Mouse (Mus musculus): Measurements from ENCODE around the gene Gpr89. TPM values are rescaled to one million over a fixed set of nuclear protein-coding genes. Genes with fewer than 3 reads are reported as not detected.

The Gpr89 gene
- polyA plus RNA-seq, 1 experiment from 2014 or later = 31.6 TPM

DNA sequence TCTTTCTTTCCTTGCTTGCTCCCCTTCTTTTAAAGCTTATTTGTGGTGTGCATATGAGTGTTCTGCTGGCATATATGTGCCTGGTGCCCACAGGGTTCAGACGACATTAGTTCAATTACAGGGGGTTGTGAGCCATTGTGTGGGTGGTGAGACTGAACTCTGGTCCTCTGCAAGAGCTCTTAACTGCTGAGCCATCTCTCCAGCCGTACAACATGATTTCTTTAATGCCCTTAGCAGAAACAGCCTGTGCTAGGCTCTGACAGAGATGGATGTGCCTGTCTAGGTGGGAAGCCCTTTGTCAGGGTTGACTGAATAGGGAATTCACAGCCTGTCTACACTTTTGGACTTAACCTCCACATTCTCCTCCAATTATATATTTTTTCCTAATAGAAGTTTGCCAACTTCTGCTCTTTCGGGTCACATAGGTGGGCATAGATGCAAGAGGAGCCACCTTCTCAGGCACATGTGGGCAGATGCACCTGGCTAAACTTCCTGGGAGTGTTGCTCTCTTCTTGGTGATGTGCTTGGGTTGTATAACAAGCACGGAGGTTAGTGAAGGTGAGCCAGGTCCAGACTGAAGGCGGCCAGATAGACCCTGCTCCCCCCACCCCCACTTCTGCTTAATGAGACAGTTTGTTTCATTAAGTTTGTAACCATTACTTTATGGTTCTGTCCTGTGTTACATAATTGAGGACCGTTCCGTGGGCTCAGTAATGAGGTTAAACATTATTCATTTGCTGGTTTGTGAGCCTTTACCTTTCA lies 70.4 kb downstream of the Gpr89 start:
- 82% methylated on average over 7 of the region's 7 CpGs for WGBS
- Histone ChIP-seq H3K4me3 (no peak overlapping the region), H3K9me3 (no peaks in the 10 kb centered on the region), H3K4me1 (replicated peaks) (peaks cover 11% of the 10 kb centered on the region), H3K36me3 (no peaks in the 10 kb centered on the region), H3K27ac (no peak overlapping the region), H3K27me3 (ENCODE audit: insufficient read depth, poor library complexity, severe bottlenecking) (no peaks in the 10 kb centered on the region)
- no peak for DNase-seq (ENCODE audit: low spot score)

DNA sequence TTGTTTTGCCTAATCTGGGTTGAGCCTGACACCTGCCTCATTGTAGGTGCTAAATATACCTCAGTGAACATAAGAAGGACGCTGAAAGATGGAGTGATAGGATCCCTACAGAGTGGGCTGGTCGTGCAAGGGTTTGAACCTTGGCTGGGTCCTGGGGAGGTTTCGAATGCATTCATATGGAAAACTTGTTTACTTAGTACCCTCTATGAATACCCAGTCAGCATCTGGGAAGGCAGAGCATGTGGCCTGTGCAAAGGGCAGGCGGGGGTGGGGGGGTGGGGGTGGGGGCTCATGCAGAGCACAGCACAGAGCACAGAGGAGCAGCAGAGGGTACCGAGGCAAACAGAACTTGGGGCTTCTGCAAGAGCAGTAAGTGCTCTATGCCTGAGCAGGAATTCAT lies 72.2 kb downstream of the Gpr89 start:
- WGBS = 20% methylated on average over 5 of the region's 5 CpGs
- Histone ChIP-seq H3K9me3 (no peaks in the 10 kb centered on the region), H3K4me3 (no peak overlapping the region), H3K36me3 (no peaks in the 10 kb centered on the region), H3K27ac (no peak overlapping the region), H3K4me1 (replicated peaks) (peaks cover 18% of the 10 kb centered on the region), H3K27me3 (ENCODE audit: insufficient read depth, poor library complexity, severe bottlenecking) (0 out of 2 replicates have a peak, but pooled peaks cover 3% of the 10 kb centered on the region)
- DNase-seq (ENCODE audit: low spot score) = no peak

DNA sequence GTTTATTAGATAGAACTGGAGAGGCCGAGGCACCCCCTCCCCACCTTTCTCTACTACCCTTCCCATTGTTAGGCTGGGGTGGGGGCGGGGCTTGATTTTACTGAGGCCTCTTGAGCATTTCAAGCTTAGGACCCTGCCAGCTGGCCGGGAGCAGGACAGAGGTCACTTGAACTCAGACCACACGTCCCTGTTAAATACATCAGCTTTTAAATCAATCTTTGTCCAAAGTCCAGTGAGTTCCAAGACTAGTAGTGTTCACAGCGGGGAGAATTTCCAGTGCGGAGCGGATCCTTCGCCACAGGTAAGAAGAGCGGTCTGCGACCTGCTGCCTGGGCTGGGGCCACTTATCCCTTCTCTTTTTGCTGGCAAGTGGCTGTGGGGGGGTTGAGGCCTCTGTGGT lies 75.3 kb downstream of the Gpr89 start:
- Histone ChIP-seq H3K27ac (no peak overlapping the region; the same call in 1 of the 2 replicates), H3K27me3 (ENCODE audit: insufficient read depth, poor library complexity, severe bottlenecking) (0 out of 2 replicates have a peak, but pooled peaks cover 3% of the 10 kb centered on the region), H3K36me3 (no peaks in the 10 kb centered on the region), H3K9me3 (no peaks in the 10 kb centered on the region), H3K4me1 (replicated peaks) (peaks cover 21% of the 10 kb centered on the region), H3K4me3 (no peak overlapping the region)
- DNase-seq (ENCODE audit: low spot score) = no peak
- WGBS = 81% methylated on average over 10 of the region's 10 CpGs

DNA sequence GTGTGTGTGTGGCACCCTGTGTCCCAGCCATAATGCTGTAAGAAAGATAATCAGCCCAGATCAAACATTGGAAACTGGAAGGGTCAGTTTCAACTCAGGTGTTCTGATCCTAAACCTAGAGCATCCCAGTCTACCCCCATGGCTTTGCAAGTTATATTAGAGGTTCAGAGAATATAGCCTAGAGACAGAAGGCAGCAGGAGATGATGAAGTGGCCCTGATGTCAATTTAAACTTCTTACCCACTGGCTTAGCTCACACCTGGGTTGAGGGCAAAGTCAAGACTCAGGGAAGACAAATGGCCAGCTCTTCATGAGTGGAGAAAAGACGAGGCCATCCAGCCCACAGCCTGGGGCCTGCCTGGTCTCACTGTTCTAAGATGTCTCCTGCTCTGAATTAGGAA lies 76.2 kb downstream of the Gpr89 start, which contains the start of the genes Pdzk1 and Cd160:
TSS of gene Pdzk1 (plus strand) at position 301 of the 400 bp plus-strand sequence.
TSS of gene Cd160 (minus strand) at position 368 of the 400 bp plus-strand sequence.
- 0 out of 2 replicates have a peak, but pooled peaks cover 3% of the 10 kb centered on the region for H3K27me3 ChIP-seq (ENCODE audit: insufficient read depth, poor library complexity, severe bottlenecking)
- H3K4me1 ChIP-seq (replicated peaks) = peaks cover 21% of the 10 kb centered on the region
- no peak within 1 kb of the TSS; the same call in 1 of the 2 replicates for H3K27ac ChIP-seq
- no peaks in the 10 kb centered on the region for H3K9me3 ChIP-seq
- no peak for DNase-seq (ENCODE audit: low spot score)
- H3K4me3 ChIP-seq = no peak within 1 kb of the TSS
- no peaks in the 10 kb centered on the region for H3K36me3 ChIP-seq
- WGBS = 69% methylated on average over 1 of the region's 1 CpGs

DNA sequence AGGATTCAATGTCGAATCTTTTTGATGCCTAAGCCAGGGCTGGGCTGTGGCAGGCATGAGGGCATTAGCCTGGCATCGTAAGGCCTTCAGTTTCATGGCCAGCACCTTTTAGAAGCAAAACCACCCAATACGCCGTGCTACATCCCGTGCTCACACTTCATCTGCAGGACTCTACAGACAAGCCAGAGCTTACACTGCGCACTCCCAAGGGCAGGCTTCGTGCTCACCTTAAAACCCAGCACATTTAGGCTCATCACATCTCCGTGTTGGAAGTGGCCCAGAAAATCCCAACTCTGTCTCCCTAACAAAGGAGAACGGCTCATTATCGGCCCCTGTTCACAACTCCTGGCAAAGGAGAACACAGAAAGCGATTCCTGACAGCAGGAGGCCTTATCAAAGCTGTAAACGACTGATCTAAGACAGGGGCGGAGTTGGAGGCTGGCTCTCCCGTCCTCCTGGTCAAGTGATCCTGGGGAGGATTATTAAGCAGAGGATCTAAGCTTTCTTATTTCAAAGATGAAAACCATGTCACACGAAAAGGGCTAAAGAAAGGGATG lies 76.8 kb downstream of the Gpr89 start:
- H3K4me3 ChIP-seq = no peak overlapping the region
- no peak for DNase-seq (ENCODE audit: low spot score)
- H3K27ac ChIP-seq = no peak overlapping the region
- 41% methylated on average over 15 of the region's 15 CpGs for WGBS
- 0 out of 2 replicates have a peak, but pooled peaks cover 3% of the 10 kb centered on the region for H3K27me3 ChIP-seq (ENCODE audit: insufficient read depth, poor library complexity, severe bottlenecking)
- H3K4me1 ChIP-seq (replicated peaks) = peaks cover 20% of the 10 kb centered on the region
- H3K9me3 ChIP-seq = no peaks in the 10 kb centered on the region
- no peaks in the 10 kb centered on the region for H3K36me3 ChIP-seq

DNA sequence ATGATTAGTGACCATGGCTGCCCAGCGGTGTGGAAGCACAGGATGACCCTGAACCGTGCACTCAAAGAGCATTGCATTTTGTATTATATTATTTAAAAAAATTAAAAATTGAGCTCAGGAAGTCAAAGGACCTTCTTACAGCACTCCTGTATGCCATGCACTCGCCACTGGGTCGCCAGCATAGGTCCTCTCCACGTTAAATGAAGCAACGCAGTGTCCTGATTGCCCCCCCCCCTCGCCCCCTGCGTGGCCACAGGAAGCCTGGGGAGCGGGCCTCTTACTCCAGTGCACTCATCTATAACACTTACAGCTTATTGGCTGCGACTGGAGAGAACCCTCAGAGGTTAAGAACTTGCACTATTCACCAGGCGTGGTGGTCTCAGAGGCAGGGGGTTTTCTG lies 79.9 kb downstream of the Gpr89 start:
- 0 out of 2 replicates have a peak, but pooled peaks cover 3% of the 10 kb centered on the region for H3K27me3 ChIP-seq (ENCODE audit: insufficient read depth, poor library complexity, severe bottlenecking)

DNA sequence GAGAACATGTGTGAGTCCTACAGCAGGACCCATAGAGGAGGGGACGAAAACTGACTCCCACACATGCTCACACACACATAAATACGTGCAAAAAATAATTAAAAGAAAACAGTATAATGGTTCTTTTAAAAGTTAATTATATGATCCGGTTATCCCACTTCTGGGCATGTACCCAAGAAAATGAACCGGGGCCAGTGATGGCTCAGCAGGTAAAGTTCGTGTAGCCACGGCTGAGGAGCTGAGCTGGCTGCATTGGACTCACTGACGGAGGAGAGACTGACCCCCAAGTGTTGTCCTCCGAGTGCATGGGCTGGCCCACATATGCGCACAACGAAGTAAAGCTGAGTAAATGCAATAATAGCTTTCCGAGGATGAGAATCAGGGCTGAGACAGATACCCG lies 80.5 kb downstream of the Gpr89 start:
- DNase-seq (ENCODE audit: low spot score) = no peak
- H3K36me3 ChIP-seq = no peaks in the 10 kb centered on the region
- 0 out of 2 replicates have a peak, but pooled peaks cover 8% of the 10 kb centered on the region for H3K4me1 ChIP-seq (replicated peaks)
- WGBS = 90% methylated on average over 12 of the region's 12 CpGs
- no peak overlapping the region for H3K4me3 ChIP-seq
- no peak overlapping the region for H3K27ac ChIP-seq
- H3K27me3 ChIP-seq (ENCODE audit: insufficient read depth, poor library complexity, severe bottlenecking) = 0 out of 2 replicates have a peak, but pooled peaks cover 3% of the 10 kb centered on the region
- no peaks in the 10 kb centered on the region for H3K9me3 ChIP-seq

More for the DNA sequence above, 79.9 kb downstream of the Gpr89 start:
- Histone ChIP-seq H3K36me3 (no peaks in the 10 kb centered on the region), H3K4me1 (replicated peaks) (0 out of 2 replicates have a peak, but pooled peaks cover 13% of the 10 kb centered on the region), H3K27ac (no peak overlapping the region), H3K4me3 (no peak overlapping the region), H3K9me3 (no peaks in the 10 kb centered on the region)
- DNase-seq (ENCODE audit: low spot score) = no peak
- 47% methylated on average over 11 of the region's 11 CpGs for WGBS

DNA sequence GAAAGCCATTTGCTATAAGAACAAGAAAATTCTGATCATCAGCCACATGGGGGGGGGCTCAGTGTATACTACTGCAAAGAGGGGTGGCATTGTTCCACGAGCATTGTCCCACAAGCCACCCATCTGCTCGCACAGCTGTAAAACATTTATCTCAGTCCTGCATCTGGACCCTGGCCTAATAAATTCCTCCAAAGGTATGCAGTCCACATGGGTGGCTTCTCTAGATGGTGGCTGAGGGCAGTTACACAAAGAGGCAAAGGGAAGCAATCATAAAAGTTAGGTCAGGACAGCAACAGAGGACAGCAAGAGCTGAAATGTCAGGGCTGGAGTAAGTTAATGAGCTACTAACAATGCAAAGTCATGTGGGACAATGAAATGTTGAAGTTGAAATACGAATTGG lies 81.4 kb downstream of the Gpr89 start:
- DNase-seq (ENCODE audit: low spot score) = no peak
- WGBS = 73% methylated on average over 3 of the region's 3 CpGs
- H3K9me3 ChIP-seq = no peaks in the 10 kb centered on the region
- 0 out of 2 replicates have a peak, but pooled peaks cover 2% of the 10 kb centered on the region for H3K4me1 ChIP-seq (replicated peaks)
- H3K27me3 ChIP-seq (ENCODE audit: insufficient read depth, poor library complexity, severe bottlenecking) = no peaks in the 10 kb centered on the region
- H3K4me3 ChIP-seq = no peak overlapping the region
- no peak overlapping the region for H3K27ac ChIP-seq
- no peaks in the 10 kb centered on the region for H3K36me3 ChIP-seq

DNA sequence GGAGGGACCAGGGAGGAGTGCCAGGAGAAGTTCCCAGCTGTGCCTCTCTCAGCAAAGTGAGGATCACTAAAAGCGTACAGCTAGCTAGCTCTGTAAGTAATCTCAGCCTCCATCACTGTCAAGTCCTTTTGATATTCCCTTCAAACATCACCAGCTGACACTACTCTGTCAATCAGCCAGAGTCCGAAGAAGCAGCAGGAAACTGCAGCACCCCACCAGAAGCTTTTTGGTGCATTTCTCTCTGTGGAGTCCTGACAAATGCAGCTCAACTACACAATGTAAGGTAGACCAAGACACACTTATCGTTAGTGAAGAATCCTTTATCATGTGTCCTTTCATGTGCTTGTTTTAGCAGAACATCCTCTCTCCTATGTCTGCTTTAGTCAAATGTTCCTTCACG lies 83.6 kb downstream of the Gpr89 start:
- 0 out of 2 replicates have a peak, but pooled peaks cover 2% of the 10 kb centered on the region for H3K4me1 ChIP-seq (replicated peaks)
- WGBS = 91% methylated on average over 4 of the region's 4 CpGs

DNA sequence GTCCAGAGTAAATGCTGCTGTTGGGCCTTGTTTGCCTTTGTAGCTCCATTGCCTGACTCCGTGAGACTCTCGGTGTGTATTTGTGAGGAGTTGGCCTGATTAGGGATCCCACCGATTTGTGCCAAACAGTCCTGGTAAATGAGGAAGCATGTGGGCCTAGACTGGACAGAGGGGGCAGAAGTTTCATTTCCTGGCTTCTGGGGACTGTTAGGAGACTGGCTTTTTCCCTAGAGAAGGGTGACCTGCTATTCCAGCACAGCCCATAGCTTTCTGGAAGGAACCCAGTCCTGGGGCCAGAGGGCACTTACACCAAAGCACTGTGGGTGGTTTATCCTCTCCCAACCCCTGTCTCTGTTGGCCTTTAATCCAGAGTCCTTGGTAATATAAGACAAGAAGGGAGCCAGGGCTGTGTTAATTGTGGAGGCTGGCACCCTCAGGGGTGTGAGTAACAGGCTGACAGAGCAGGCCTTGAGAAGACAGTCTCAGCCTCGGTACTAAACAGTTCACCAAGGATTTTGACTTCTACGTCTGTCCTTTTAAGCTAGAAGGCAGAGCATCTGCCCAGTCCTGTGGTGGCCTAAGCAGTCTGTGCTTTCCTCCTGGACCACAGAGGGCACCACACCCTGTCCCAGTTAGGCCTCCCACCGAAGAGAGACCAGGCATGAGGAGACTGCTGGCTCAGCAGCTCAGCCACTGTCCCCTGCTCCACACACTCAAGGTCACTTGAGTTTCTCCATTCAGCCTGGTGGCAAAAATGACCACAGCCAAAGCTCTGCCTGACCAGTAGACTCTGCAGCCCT lies 84.8 kb downstream of the Gpr89 start:
- no peaks in the 10 kb centered on the region for H3K27me3 ChIP-seq (ENCODE audit: insufficient read depth, poor library complexity, severe bottlenecking)
- 0 out of 2 replicates have a peak, but pooled peaks cover 1% of the 10 kb centered on the region for H3K4me1 ChIP-seq (replicated peaks)
- WGBS = 78% methylated on average over 6 of the region's 6 CpGs
- H3K36me3 ChIP-seq = no peaks in the 10 kb centered on the region
- 0 out of 2 replicates have a peak, but pooled peaks cover 3% of the 10 kb centered on the region for H3K9me3 ChIP-seq
- DNase-seq (ENCODE audit: low spot score) = no peak
- H3K4me3 ChIP-seq = no peak overlapping the region
- no peak overlapping the region for H3K27ac ChIP-seq

More for the DNA sequence above, 83.6 kb downstream of the Gpr89 start:
- no peak overlapping the region for H3K4me3 ChIP-seq
- no peak for DNase-seq (ENCODE audit: low spot score)
- H3K36me3 ChIP-seq = no peaks in the 10 kb centered on the region
- H3K27me3 ChIP-seq (ENCODE audit: insufficient read depth, poor library complexity, severe bottlenecking) = no peaks in the 10 kb centered on the region
- H3K27ac ChIP-seq = no peak overlapping the region
- H3K9me3 ChIP-seq = 0 out of 2 replicates have a peak, but pooled peaks cover 3% of the 10 kb centered on the region
